Mouse (Mus musculus) CD4-positive, CD25-positive, alpha-beta regulatory T cell, adult 2 months (primary cell): ENCODE data around the gene Fastkd5.

Source experiments
- DNase-seq: peaks from one replicate; pipeline ENCODE4 v3.0.0-alpha.2; 2012; ENCODE audit warnings: low read depth, low spot score

Gene Fastkd5

GRCm38 (mm10) chr2:130634006-130634738, 4.3 kb upstream of the Fastkd5 start:
- peak; percentile 13 for DNase-seq

GRCm38 (mm10) chr2:130632887-130633675, 3.3 kb upstream of the Fastkd5 start:
- DNase-seq = no peak

- no peak for DNase-seq
Measured at GRCm38 (mm10) chr2:130632416-130632815, 2.6 kb upstream of the Fastkd5 start.

- peak; percentile 45 for DNase-seq
Measured at GRCm38 (mm10) chr2:130629080-130629838, 568 bp downstream of the Fastkd5 start.

GRCm38 (mm10) chr2:130628424-130628823, 1.4 kb downstream of the Fastkd5 start:
- DNase-seq = peak; percentile 55

GRCm38 (mm10) chr2:130618972-130619371, 10.9 kb downstream of the Fastkd5 start:
- DNase-seq = no peak

GRCm38 (mm10) chr2:130613091-130613490, 16.7 kb downstream of the Fastkd5 start:
- peak; percentile 14 for DNase-seq

- no peak for DNase-seq
Measured at GRCm38 (mm10) chr2:130602195-130602594, 27.6 kb downstream of the Fastkd5 start.

- DNase-seq = no peak
Measured at GRCm38 (mm10) chr2:130598399-130598798, 31.4 kb downstream of the Fastkd5 start.

GRCm38 (mm10) chr2:130597601-130598010, 32.2 kb downstream of the Fastkd5 start:
- peak; percentile 39 for DNase-seq

- DNase-seq = no peak
Measured at GRCm38 (mm10) chr2:130595596-130595995, 34.2 kb downstream of the Fastkd5 start.

- DNase-seq = no peak
Measured at GRCm38 (mm10) chr2:130591016-130591415, 38.8 kb downstream of the Fastkd5 start.

GRCm38 (mm10) chr2:130589761-130590160, 40.1 kb downstream of the Fastkd5 start:
- no peak for DNase-seq

GRCm38 (mm10) chr2:130589157-130589556, 40.7 kb downstream of the Fastkd5 start:
- DNase-seq = no peak

- DNase-seq = no peak
Measured at GRCm38 (mm10) chr2:130588373-130588772, 41.5 kb downstream of the Fastkd5 start.

- no peak for DNase-seq
Measured at GRCm38 (mm10) chr2:130586016-130586415, 43.8 kb downstream of the Fastkd5 start.

GRCm38 (mm10) chr2:130583902-130584560, 45.8 kb downstream of the Fastkd5 start:
- DNase-seq = no peak

GRCm38 (mm10) chr2:130582552-130582951, 47.3 kb downstream of the Fastkd5 start, which contains the start of gene Avp:
Gene Avp (minus strand): TSS chr2:130582554.
- no peak for DNase-seq

- DNase-seq = no peak
Measured at GRCm38 (mm10) chr2:130581201-130581600, 48.6 kb downstream of the Fastkd5 start.

GRCm38 (mm10) chr2:130579791-130580190, 50.0 kb downstream of the Fastkd5 start:
- DNase-seq = no peak

- peak; percentile 80 for DNase-seq
Measured at GRCm38 (mm10) chr2:130578148-130578547, 51.7 kb downstream of the Fastkd5 start.
